Mouse (Mus musculus) thymus, adult 2 months (tissue): ENCODE data around the gene Spata13. TPM values are rescaled to one million over a fixed set of nuclear protein-coding genes. Genes with fewer than 3 reads are reported as not detected.
A peak's percentile ranks its signal among the peaks of the same experiment; 100 is the strongest.

Experiments
- DNase-seq: peaks from one replicate; pipeline ENCODE4 v3.0.0; 2021
- H3K27ac ChIP-seq: fragments of 200-500 bp; 2 replicates; pipeline ENCODE4 v1.5.1; 2012; ENCODE audit warnings: low read length, control low read depth; ENCODE audit not compliant: control insufficient read depth, insufficient read depth
- H3K27me3 ChIP-seq: fragments of 200-500 bp; 2 replicates; pipeline ENCODE4 v1.6.1; 2012; ENCODE audit warnings: mild to moderate bottlenecking, low read length, moderate library complexity, mixed read lengths; ENCODE audit not compliant: control insufficient read depth, insufficient read depth
- H3K36me3 ChIP-seq: fragments of 200-500 bp; 2 replicates; pipeline ENCODE4 v1.6.1; 2012; ENCODE audit warnings: mild to moderate bottlenecking, low read length, moderate library complexity; ENCODE audit not compliant: control insufficient read depth, insufficient read depth
- H3K4me1 ChIP-seq: fragments of 200-500 bp; replicated peaks from 2 replicates; pipeline ENCODE4 v1.6.1; 2012; ENCODE audit warnings: low read length; ENCODE audit not compliant: control insufficient read depth, insufficient read depth
- H3K4me3 ChIP-seq: fragments of 200-500 bp; 2 replicates; pipeline ENCODE4 v1.5.1; 2012; ENCODE audit warnings: mild to moderate bottlenecking, low read length, control low read depth, moderate library complexity; ENCODE audit not compliant: control insufficient read depth, insufficient read depth
- CTCF ChIP-seq: fragments of 200-500 bp; IDR thresholded peaks from 2 replicates; pipeline ENCODE4 v1.5.1; 2012; ENCODE audit warnings: mild to moderate bottlenecking, control low read depth, low read length, moderate library complexity, borderline replicate concordance; ENCODE audit not compliant: control insufficient read depth, poor library complexity, insufficient read depth; ENCODE audit errors: extremely low read depth
- POLR2A ChIP-seq: fragments of 200-500 bp; IDR thresholded peaks from 2 replicates; pipeline ENCODE4 v1.6.1; 2012; ENCODE audit warnings: mild to moderate bottlenecking, low read length, control low read depth, moderate library complexity; ENCODE audit not compliant: control insufficient read depth, poor library complexity, insufficient read depth; ENCODE audit errors: extremely low read depth
- WGBS: fragments of 180-500 bp; shearing (Covaris S2); methylation state at CpG from one replicate; pipeline ENCODE4 v1.1.7; 2018; 5-methylcytosine and 5-hydroxymethylcytosine counted together
- polyA plus RNA-seq: library from polyadenylated mRNA; depleted of rRNA; stranded (reverse); fragments of >200 nt; gene quantifications from 2 replicates; pipeline ENCODE4 v1.2.3, GENCODE M21; 2012; rRNA removed

Gene Spata13
- 80.6 and 99.6 TPM in 2 replicates for polyA plus RNA-seq

GRCm38 (mm10) chr14:60633961-60634864 is at the start of gene Spata13:
Gene Spata13, plus strand, starts transcription at chr14:60634001.
- 1% methylated on average over 50 of the region's 50 CpGs for whole genome bisulfite sequencing
- peaks cover 6% of the 10 kb centered on the region for H3K27me3 ChIP-seq
- peak; percentile 91 for DNase-seq
- H3K4me3 ChIP-seq = peak within 1 kb of the TSS; percentile 49
- no peak within 1 kb of the TSS for H3K27ac ChIP-seq
- peaks cover 14% of the 10 kb centered on the region for H3K4me1 ChIP-seq
- TF ChIP-seq POLR2A (0 out of 2 replicates have a peak, but pooled peaks have one; percentile 17), CTCF (no peak)
- H3K36me3 ChIP-seq = no peaks in the 10 kb centered on the region

GRCm38 (mm10) chr14:60586687-60587453 is 46.9 kb upstream of the Spata13 start:
- no peaks in the 10 kb centered on the region for H3K36me3 ChIP-seq
- no peak overlapping the region for H3K27ac ChIP-seq
- no peak for TF ChIP-seq POLR2A
- TF ChIP-seq CTCF = no peak
- no peaks in the 10 kb centered on the region for H3K4me1 ChIP-seq
- no peaks in the 10 kb centered on the region for H3K27me3 ChIP-seq
- no peak overlapping the region for H3K4me3 ChIP-seq
- 84% methylated on average over 15 of the region's 15 CpGs for WGBS
- DNase-seq = no peak

GRCm38 (mm10) chr14:60589001-60589400 is 44.8 kb upstream of the Spata13 start:
- Histone ChIP-seq H3K27ac (no peak overlapping the region), H3K4me3 (no peak overlapping the region), H3K27me3 (no peaks in the 10 kb centered on the region), H3K36me3 (no peaks in the 10 kb centered on the region), H3K4me1 (peaks cover 4% of the 10 kb centered on the region)
- 91% methylated on average over 2 of the region's 2 CpGs for WGBS
- no peak for DNase-seq
- TF ChIP-seq POLR2A (no peak), CTCF (no peak)

GRCm38 (mm10) chr14:60592339-60592738 is 41.5 kb upstream of the Spata13 start:
- no peaks in the 10 kb centered on the region for H3K36me3 ChIP-seq
- DNase-seq = no peak
- H3K4me3 ChIP-seq = no peak overlapping the region
- no peak overlapping the region for H3K27ac ChIP-seq
- WGBS = 14% methylated on average over 5 of the region's 5 CpGs
- H3K4me1 ChIP-seq = peaks cover 4% of the 10 kb centered on the region
- no peaks in the 10 kb centered on the region for H3K27me3 ChIP-seq
- TF ChIP-seq POLR2A (no peak), CTCF (no peak)

- Histone ChIP-seq H3K36me3 (no peaks in the 10 kb centered on the region), H3K4me1 (peaks cover 4% of the 10 kb centered on the region), H3K27me3 (no peaks in the 10 kb centered on the region), H3K27ac (no peak overlapping the region), H3K4me3 (no peak overlapping the region)
- TF ChIP-seq CTCF (no peak), POLR2A (no peak)
- DNase-seq = no peak
- 2% methylated on average over 7 of the region's 7 CpGs for WGBS
These were observed 41.0 kb upstream of the Spata13 start for GRCm38 (mm10) chr14:60592822-60593221.

GRCm38 (mm10) chr14:60597571-60597970 is 36.2 kb upstream of the Spata13 start:
- DNase-seq = no peak
- no peaks in the 10 kb centered on the region for H3K27me3 ChIP-seq
- WGBS = 64% methylated on average over 4 of the region's 4 CpGs
- no peak for TF ChIP-seq CTCF
- TF ChIP-seq POLR2A = no peak
- H3K4me1 ChIP-seq = peaks cover 4% of the 10 kb centered on the region
- no peak overlapping the region for H3K4me3 ChIP-seq
- no peak overlapping the region for H3K27ac ChIP-seq
- H3K36me3 ChIP-seq = no peaks in the 10 kb centered on the region
